Mouse (Mus musculus): ENCODE measurements around the gene Stam2. TPM values are rescaled to one million over a fixed set of nuclear protein-coding genes. Genes with fewer than 3 reads are reported as not detected.

The Stam2 gene
- polyA plus RNA-seq (2012; rRNA removed) = 9.6 and 10.8 TPM in 2 replicates

GRCm38 (mm10) chr2:52742256-52743158 is at the start of gene Stam2:
TSS of gene Stam2 (minus strand) at chr2:52742281.

GRCm38 (mm10) chr2:52676023-52676912 is 65.8 kb downstream of the Stam2 start, which contains the start of gene Cacnb4:
TSS of gene Cacnb4 (minus strand) at chr2:52676831.

Other genes with a start within 250 kb of the Stam2 start
- gene Cacnb4, start 65.5 kb downstream of the Stam2 start, polyA plus RNA-seq (2012; rRNA removed) = 0.16 and 0.23 TPM in 2 replicates
- gene Fmnl2, start 115.6 kb upstream of the Stam2 start, polyA plus RNA-seq (2012; rRNA removed) = 6.4 and 9.5 TPM in 2 replicates

Measured in ovary, adult 2 months (tissue).